Mouse (Mus musculus) small intestine, adult 2 months (tissue): ENCODE data around the gene Perm1.

ENCODE experiments used
- CTCF ChIP-seq: fragments of 200-500 bp; IDR thresholded peaks from 2 replicates; pipeline ENCODE4 v1.5.1; 2012; ENCODE audit warnings: low read depth, mild to moderate bottlenecking, control low read depth, inconsistent platforms, low read length, moderate library complexity, mixed read lengths; ENCODE audit not compliant: insufficient replicate concordance, insufficient read length; ENCODE audit errors: extremely low read depth
- POLR2A ChIP-seq: fragments of 200-500 bp; IDR thresholded peaks from 2 replicates; pipeline ENCODE4 v1.6.1; 2012; ENCODE audit warnings: low read depth, mild to moderate bottlenecking, control low read depth, inconsistent platforms, low read length, moderate library complexity

DNA sequence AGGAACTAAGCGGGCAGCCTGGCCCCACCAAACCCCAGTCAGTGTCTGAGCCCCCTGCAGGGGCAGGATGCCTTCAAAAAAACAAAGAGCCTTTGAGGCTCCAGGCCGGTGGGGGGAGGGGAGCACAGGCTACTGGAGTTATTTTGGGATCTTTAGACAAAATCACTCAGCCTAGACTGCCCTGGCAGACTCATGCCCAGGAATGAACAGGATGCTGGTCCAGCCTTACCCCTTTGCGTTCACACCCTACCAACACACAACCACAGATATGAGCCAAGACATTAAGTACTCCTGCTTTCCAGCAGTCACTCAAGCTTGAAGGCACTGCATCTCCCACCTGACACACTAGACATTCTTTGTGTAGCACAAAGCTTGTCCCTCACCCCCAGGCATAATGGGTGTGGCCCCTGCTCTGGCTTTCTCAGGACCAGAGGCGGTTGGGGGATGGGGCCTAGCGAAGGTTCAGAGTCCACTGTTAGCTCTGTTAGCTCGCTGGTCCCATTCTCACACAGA, 26.8 kb upstream of the Perm1 start:
- no peak for TF ChIP-seq CTCF
- TF ChIP-seq POLR2A: no peak
